Mouse (Mus musculus): ENCODE measurements around the gene Hbq1b.

GRCm38 (mm10) chr11:32245614-32246013 is 41.2 kb upstream of the Hbq1b start:
- TF ChIP-seq POLR2A (IDR thresholded peaks at IDR 0.05; ENCODE audit: low read depth, low read length) (no peak), CTCF (IDR thresholded peaks at IDR 0.05; ENCODE audit: extremely low read depth, insufficient read length, insufficient replicate concordance, low read depth, low read length) (no peak)
